Mouse (Mus musculus) liver, postnatal 0 days (tissue): Measurements from ENCODE around the gene Tmem88.

Source experiments
- CTCF ChIP-seq: sonication (generic); IDR thresholded peaks from 2 replicates; pipeline ENCODE4 v1.5.1; 2016; ENCODE audit warnings: antibody characterized with exemption, low read depth
- EP300 ChIP-seq: IDR thresholded peaks from 2 replicates; pipeline ENCODE4 v1.6.1; 2016; ENCODE audit warnings: antibody characterized with exemption, low read depth, mild to moderate bottlenecking

DNA sequence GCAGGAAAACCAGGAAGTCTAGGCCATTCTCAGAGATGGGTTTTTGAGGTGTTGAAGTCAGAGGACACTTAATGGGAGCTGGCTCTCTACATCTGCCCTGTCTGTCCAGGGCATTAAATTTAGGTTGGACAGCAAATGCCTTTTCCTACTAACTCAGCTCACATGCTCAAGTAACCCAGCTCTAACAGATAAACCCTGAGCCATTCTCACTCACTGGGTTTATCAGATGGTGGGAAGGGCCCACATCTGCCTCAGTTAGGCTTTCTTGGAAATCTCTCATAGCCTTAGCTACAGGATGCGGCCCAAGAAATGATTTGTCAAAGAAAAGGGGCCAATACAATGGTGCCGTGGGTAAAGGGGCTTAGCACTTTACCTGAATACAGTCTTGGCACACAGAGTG lies 28.2 kb upstream of the Tmem88 start:
- TF ChIP-seq CTCF (no peak), EP300 (no peak)
